Mouse (Mus musculus) hindbrain, embryonic 10.5 days (tissue): ENCODE data around the gene Cd68. TPM values are rescaled to one million over a fixed set of nuclear protein-coding genes. Genes with fewer than 3 reads are reported as not detected.
A peak's percentile ranks its signal among the peaks of the same experiment; 100 is the strongest.

ENCODE experiments used
- DNase-seq: peaks from one replicate; pipeline ENCODE4 v3.0.0-alpha.2; 2017; ENCODE audit warnings: low spot score
- H3K27ac ChIP-seq: fragments of 300-500 bp; sonication (generic); 2 replicates; pipeline ENCODE4 v1.5.1; 2016; ENCODE audit warnings: mild to moderate bottlenecking, moderate library complexity
- H3K27me3 ChIP-seq: fragments of 300-500 bp; sonication (generic); 2 replicates; pipeline ENCODE4 v1.6.1; 2016; ENCODE audit warnings: mild to moderate bottlenecking; ENCODE audit not compliant: poor library complexity, insufficient read depth, severe bottlenecking
- H3K36me3 ChIP-seq: fragments of 300-500 bp; sonication (generic); 2 replicates; pipeline ENCODE4 v1.6.1; 2016; ENCODE audit warnings: mild to moderate bottlenecking, moderate library complexity
- H3K4me1 ChIP-seq: fragments of 300-500 bp; sonication (generic); replicated peaks from 2 replicates; pipeline ENCODE4 v1.6.1; 2016; ENCODE audit warnings: mild to moderate bottlenecking
- H3K4me3 ChIP-seq: fragments of 300-500 bp; sonication (generic); 2 replicates; pipeline ENCODE4 v1.5.1; 2016; ENCODE audit warnings: mild to moderate bottlenecking, moderate library complexity
- H3K9me3 ChIP-seq: fragments of 300-500 bp; sonication (generic); 2 replicates; pipeline ENCODE4 v1.6.1; 2016; ENCODE audit warnings: mild to moderate bottlenecking, moderate library complexity
- WGBS: fragments of 180-500 bp; shearing (Covaris S2); methylation state at CpG from one replicate; pipeline ENCODE4 v1.1.7; 2016; 5-methylcytosine and 5-hydroxymethylcytosine counted together
- polyA plus RNA-seq: library from polyadenylated mRNA; unstranded; fragments of >200 nt; fragmentation: Nextera tagmentation; extraction: Ambion mirVana; gene quantifications from 2 replicates; pipeline ENCODE4 v1.2.1, GENCODE M21; 2016

Gene Cd68
- polyA plus RNA-seq, 1 experiment from 2014 or later: 8.7 TPM

DNA sequence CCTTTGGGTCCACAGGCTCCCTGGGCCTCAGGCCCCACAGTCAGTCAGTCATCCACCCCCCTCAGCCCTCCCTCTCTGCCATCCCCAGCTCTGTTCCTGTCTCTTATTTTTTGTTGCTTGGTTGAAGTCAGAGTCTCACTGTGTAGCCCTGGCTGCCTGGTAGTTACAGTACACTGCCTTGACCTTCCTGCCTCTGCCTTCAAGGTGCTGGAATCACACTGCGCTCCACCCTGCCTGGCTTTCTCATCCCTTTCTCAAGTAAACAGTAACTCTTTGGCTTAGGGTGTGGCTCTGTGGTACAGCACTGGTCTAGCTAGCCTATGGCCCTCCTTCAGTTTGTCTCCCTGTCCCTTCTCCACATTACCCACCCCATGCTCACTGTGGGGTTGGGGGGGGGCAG is 23.9 kb upstream of the Cd68 start:
- Histone ChIP-seq H3K4me1 (peaks cover 22% of the 10 kb centered on the region), H3K36me3 (no peaks in the 10 kb centered on the region), H3K4me3 (no peak overlapping the region), H3K9me3 (no peaks in the 10 kb centered on the region), H3K27ac (peak overlapping the region; percentile 23; the same call in 1 of the 2 replicates), H3K27me3 (0 out of 2 replicates have a peak, but pooled peaks cover 11% of the 10 kb centered on the region)
- WGBS: 97% methylated on average over 1 of the region's 1 CpGs
- DNase-seq: no peak

DNA sequence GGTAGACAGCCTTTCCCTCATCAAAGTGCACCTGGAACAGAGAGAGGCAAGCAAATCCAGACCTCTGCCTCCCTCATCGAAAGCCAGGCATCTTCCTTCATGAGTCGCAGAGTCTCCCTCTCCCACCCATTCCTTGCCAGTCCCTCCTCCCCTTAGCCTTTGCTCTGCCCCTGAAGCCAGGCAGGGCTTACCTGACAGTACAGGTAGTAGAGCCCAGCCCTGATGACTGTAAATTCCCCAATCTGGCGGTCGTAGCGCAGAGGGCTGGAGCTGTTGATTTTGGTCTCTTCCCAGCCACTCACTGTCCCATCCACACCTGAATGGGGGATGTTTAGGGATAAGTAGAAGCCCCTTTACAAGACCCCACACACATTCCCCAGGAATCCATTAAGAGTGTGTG is 21.1 kb upstream of the Cd68 start:
- DNase-seq: no peak
- WGBS: 54% methylated on average over 5 of the region's 5 CpGs

GRCm38 (mm10) chr11:69686377-69686776 is 20.4 kb upstream of the Cd68 start:
- no peak for DNase-seq
- WGBS: 18% methylated on average over 4 of the region's 4 CpGs

More for the DNA sequence above, 21.1 kb upstream of the Cd68 start:
- Histone ChIP-seq H3K4me1 (peaks cover 28% of the 10 kb centered on the region), H3K36me3 (no peaks in the 10 kb centered on the region), H3K9me3 (no peaks in the 10 kb centered on the region), H3K27ac (no peak overlapping the region), H3K27me3 (peaks cover 15% of the 10 kb centered on the region; the same call in 1 of the 2 replicates), H3K4me3 (peak overlapping the region; percentile 14; the same call in 1 of the 2 replicates)

DNA sequence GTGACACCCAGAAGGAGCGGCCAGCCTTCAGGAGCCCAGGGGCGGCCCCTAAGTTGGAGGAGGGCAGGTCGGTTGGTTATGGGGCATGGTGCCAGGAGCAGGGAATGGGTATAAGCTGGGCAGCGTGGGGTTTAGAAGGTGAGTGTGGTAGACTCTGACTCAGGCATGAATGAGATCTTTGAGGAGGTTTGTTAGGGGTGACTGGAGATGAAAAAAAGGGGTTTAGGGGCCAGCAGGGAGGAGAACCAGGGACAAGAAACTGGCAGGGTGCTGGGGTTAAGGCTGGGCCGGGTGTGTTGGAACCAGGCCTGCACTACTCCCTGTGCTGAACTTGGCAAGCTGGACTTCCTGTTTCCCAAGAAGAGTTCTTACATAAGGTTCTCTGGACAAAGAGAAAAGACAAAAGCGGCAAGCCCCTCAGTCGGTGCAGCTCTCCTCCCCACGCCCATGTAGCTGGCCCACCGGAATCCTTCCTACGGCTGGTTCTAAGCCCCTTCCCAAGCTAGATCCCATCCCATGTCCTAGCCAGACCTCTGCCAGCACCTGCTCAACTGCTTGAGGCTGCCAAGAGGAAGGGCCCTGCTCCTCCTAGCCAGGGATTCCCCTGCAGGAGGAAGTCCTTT is 19.7 kb upstream of the Cd68 start, which contains the start of gene Tnfsf13:
Gene Tnfsf13 (minus strand): TSS at position 259 of the 623 bp plus-strand sequence.
- 74% methylated on average over 10 of the region's 10 CpGs for WGBS
- peaks cover 15% of the 10 kb centered on the region; the same call in 1 of the 2 replicates for H3K27me3 ChIP-seq
- no peaks in the 10 kb centered on the region; the same call in 1 of the 2 replicates for H3K36me3 ChIP-seq
- H3K9me3 ChIP-seq: no peaks in the 10 kb centered on the region
- H3K4me1 ChIP-seq: peaks cover 41% of the 10 kb centered on the region
- no peak within 1 kb of the TSS for H3K4me3 ChIP-seq
- DNase-seq: no peak
- H3K27ac ChIP-seq: no peak within 1 kb of the TSS

More at GRCm38 (mm10) chr11:69686377-69686776, 20.4 kb upstream of the Cd68 start:
- Histone ChIP-seq H3K4me1 (peaks cover 34% of the 10 kb centered on the region), H3K4me3 (no peak overlapping the region), H3K36me3 (no peaks in the 10 kb centered on the region), H3K9me3 (no peaks in the 10 kb centered on the region), H3K27ac (no peak overlapping the region), H3K27me3 (peaks cover 15% of the 10 kb centered on the region; the same call in 1 of the 2 replicates)

- no peak for DNase-seq
- H3K4me3 ChIP-seq: no peak overlapping the region
- peaks cover 47% of the 10 kb centered on the region for H3K4me1 ChIP-seq
- H3K27ac ChIP-seq: no peak overlapping the region
- H3K36me3 ChIP-seq: peaks cover 7% of the 10 kb centered on the region
- H3K9me3 ChIP-seq: no peaks in the 10 kb centered on the region
- WGBS: 83% methylated on average over 6 of the region's 6 CpGs
- H3K27me3 ChIP-seq: peaks cover 15% of the 10 kb centered on the region; the same call in 1 of the 2 replicates
Observed at GRCm38 (mm10) chr11:69684936-69685335, 19.0 kb upstream of the Cd68 start.

DNA sequence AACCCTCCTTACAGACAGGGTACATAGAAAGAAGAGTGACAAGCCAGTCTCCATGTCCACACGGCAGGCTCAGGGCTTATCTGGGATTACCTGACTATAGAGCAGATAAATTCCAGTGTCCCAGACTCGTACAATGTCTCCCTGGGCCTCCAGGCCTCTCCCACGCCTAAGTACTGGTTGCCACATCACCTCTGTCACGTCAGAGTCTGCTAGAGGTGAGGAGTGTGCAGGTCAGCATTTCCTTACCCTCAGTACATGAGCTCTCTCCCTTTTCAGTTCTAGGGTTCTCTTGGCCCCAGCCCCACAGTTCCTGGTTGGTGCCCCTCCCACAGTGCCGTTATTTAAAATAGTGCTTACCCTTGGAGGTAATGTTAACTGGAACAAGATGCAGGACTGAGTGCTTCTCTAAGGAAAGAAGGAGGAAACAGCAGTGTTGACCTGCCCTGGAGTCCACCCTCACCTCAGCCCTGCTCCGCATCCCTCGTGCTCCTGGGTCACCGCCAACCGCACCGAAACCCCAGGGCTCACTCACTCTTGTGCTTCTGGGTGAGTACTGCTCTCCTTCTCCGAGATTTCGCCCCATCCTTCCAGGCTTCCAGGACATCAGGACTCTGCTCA is 18.3 kb upstream of the Cd68 start:
- H3K4me3 ChIP-seq: no peak overlapping the region
- peaks cover 14% of the 10 kb centered on the region for H3K36me3 ChIP-seq
- H3K4me1 ChIP-seq: peaks cover 50% of the 10 kb centered on the region
- peaks cover 15% of the 10 kb centered on the region; the same call in 1 of the 2 replicates for H3K27me3 ChIP-seq
- WGBS: 86% methylated on average over 12 of the region's 12 CpGs
- DNase-seq: no peak
- no peaks in the 10 kb centered on the region for H3K9me3 ChIP-seq
- H3K27ac ChIP-seq: peak overlapping the region; percentile 41

DNA sequence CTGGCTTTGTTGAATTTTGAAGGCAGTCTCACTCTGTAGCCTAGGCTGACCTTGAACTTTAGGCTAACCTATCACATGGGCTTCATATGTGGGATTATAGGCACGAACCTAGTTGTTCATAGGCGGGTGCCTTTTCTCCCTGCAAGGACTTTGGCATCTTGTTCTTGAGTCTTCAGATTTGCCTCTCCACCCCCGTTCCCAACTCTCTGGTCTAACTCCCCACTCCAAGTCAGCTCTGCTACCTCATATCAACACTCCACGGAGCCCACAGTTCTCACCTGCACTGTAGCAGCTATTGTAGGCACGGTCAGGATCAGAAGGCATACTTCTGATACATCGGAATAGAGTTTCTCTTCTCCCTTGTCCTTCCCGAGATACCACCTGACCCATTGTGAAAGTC is 17.6 kb upstream of the Cd68 start:
- peaks cover 15% of the 10 kb centered on the region; the same call in 1 of the 2 replicates for H3K27me3 ChIP-seq
- peaks cover 21% of the 10 kb centered on the region for H3K36me3 ChIP-seq
- peak overlapping the region; percentile 84; the same call in 1 of the 2 replicates for H3K27ac ChIP-seq
- no peak for DNase-seq
- WGBS: 79% methylated on average over 7 of the region's 7 CpGs
- H3K4me3 ChIP-seq: no peak overlapping the region
- H3K4me1 ChIP-seq: peaks cover 50% of the 10 kb centered on the region
- no peaks in the 10 kb centered on the region for H3K9me3 ChIP-seq

DNA sequence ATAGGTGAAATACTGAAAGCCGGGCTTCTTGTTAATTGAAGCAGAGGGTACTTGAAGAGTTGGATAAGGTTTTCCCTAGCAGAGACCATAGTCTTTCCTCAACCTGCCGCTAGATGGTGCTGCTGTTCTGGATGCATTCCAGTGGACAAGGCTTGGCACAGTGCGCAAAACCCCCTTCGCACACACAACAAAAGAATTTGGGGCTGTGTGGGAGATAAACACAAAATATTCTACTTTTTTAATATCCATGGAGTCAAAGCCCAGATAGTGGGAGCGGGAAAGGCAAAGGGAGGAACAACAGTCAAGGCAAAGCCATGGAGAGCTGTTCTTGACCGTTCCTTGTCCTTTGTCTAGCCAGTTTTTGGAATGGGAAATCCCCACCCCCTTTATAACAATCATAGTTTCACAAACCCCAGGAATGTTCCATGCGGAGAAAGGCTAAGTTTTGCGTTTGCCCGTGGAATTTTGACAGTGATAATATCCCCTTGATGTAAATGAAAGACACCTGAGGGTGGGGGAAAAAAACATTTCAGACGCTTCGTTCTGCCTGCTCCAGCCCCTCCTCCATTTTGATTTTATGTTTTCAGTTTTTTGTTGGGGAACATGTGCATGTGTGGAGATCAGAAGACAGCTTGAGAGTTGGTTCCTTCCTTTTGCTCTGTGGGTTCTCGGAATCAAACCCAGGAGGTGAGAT is 17.0 kb upstream of the Cd68 start:
- WGBS: 28% methylated on average over 12 of the region's 12 CpGs
- peaks cover 15% of the 10 kb centered on the region; the same call in 1 of the 2 replicates for H3K27me3 ChIP-seq
- H3K4me1 ChIP-seq: peaks cover 50% of the 10 kb centered on the region
- H3K4me3 ChIP-seq: peak overlapping the region; percentile 82
- peaks cover 26% of the 10 kb centered on the region for H3K36me3 ChIP-seq
- DNase-seq: peak; percentile 90
- peak overlapping the region; percentile 84 for H3K27ac ChIP-seq
- no peaks in the 10 kb centered on the region for H3K9me3 ChIP-seq

GRCm38 (mm10) chr11:69682209-69682839 is 16.4 kb upstream of the Cd68 start:
- no peak for DNase-seq
- WGBS: 29% methylated on average over 24 of the region's 24 CpGs
- H3K4me1 ChIP-seq: peaks cover 50% of the 10 kb centered on the region
- H3K4me3 ChIP-seq: peak overlapping the region; percentile 82
- H3K36me3 ChIP-seq: peaks cover 33% of the 10 kb centered on the region
- H3K27ac ChIP-seq: peak overlapping the region; percentile 93
- peaks cover 14% of the 10 kb centered on the region; the same call in 1 of the 2 replicates for H3K27me3 ChIP-seq
- no peaks in the 10 kb centered on the region for H3K9me3 ChIP-seq

DNA sequence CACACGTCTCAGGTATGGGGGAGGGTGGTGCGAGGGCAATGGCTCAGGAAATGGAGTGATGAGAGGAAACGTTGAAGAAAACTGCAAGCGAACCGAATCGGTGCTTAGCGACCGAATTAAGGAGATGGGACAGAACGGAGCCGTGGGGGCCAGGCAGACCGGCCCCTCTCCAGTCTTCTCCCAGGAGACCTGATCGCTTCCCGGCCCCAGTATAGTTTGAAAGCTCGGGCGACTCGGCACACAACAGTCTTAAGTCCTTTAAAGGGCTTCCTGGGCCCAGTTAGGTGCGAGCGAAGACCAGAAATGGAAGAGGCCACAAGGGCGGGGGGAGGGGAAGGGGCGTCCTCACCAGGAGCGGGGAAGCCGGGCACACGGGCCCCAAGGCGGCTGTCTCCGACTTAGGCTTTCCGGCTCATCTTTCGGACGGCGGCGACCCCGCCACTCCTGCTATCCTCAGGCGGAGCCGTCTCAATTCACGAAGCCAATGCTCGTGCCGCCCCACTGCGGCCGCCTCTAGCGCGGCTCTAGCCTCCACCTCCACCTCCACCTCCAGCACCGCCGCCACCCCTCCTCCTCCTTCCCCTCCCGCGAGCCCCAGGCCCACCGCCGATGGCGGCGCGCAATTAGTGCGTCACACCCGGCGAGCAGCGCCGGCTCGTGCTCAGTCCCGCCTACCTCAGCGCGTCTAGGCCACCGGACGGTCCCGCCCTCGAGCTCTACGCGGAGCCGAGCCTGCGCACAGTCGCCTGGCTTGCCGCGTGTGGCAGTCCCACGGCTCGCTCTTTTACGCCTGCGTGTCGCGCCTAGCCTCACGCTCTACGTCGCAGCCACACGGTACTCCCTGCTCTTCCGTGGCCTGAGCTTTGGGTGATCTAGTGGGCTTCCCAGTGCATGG is 15.6 kb upstream of the Cd68 start, which contains the start of gene Senp3:
Gene Senp3 (minus strand): TSS at position 771 of the 895 bp plus-strand sequence.
- Histone ChIP-seq H3K4me3 (peak within 1 kb of the TSS; percentile 82), H3K9me3 (no peaks in the 10 kb centered on the region), H3K27me3 (peaks cover 7% of the 10 kb centered on the region; the same call in 1 of the 2 replicates), H3K36me3 (peaks cover 41% of the 10 kb centered on the region), H3K4me1 (peaks cover 45% of the 10 kb centered on the region), H3K27ac (peak within 1 kb of the TSS; percentile 93)
- WGBS: under 1% methylated on average over 80 of the region's 80 CpGs
- DNase-seq: peak; percentile 98

DNA sequence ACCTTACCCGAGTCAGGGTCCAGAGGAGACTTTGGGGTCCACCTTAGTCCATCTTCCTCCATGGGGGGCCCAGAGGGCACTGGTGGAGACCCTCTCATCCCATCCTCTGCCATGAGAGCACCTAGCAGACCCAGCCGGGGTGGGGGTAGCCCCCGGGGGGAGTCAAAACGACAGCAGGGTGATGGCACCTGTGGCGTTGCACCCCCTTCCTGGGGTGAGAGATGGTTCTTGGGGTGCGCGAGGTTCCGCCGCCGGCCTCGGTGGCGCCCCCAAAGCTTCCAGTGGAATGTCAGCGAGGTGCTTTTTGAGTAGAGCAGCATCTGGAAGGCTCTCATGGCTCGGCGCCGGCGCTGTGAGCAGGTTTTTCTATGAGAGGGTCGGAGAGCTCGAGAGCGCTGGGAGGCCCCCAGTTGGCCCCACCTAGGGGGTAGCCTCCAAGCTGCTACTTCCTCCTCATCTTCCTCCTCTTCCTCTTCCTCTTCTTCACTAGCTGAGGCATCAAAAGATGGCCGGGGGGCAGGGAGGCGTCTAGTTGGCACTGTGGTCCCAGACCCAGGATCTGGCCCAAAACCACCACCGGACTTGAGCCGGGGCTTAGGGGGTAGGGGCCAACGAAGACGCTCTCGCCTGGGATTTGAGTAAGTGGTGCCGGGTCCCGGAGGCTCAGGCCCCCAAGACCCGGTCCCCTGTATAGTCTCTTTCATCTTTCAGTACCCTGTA is 14.3 kb upstream of the Cd68 start:
- Histone ChIP-seq H3K4me3 (peak overlapping the region; percentile 82), H3K27me3 (peaks cover 7% of the 10 kb centered on the region; the same call in 1 of the 2 replicates), H3K36me3 (peaks cover 53% of the 10 kb centered on the region), H3K27ac (no peak overlapping the region; the same call in 1 of the 2 replicates), H3K4me1 (peaks cover 38% of the 10 kb centered on the region), H3K9me3 (no peaks in the 10 kb centered on the region)
- no peak for DNase-seq
- WGBS: 91% methylated on average over 30 of the region's 30 CpGs
